Mouse (Mus musculus) CH12.LX (cell line): Measurements from ENCODE around the gene Aip.

Experiments
- MAFK ChIP-seq: IDR thresholded peaks from 2 replicates; pipeline ENCODE4 v1.6.1; 2011; ENCODE audit warnings: low read length, improper control_type of control experiment; ENCODE audit not compliant: insufficient replicate concordance
- POLR2A ChIP-seq: IDR thresholded peaks from 2 replicates; pipeline ENCODE4 v1.6.1; 2011; ENCODE audit warnings: low read depth, mild to moderate bottlenecking, improper control_type of control experiment, low read length
- USF1 ChIP-seq: IDR thresholded peaks from 2 replicates; pipeline ENCODE4 v1.6.1; 2014; ENCODE audit warnings: low read depth, mild to moderate bottlenecking, inconsistent platforms, low read length, improper control_type of control experiment
- ZC3H11A ChIP-seq: IDR thresholded peaks from 2 replicates; pipeline ENCODE4 v1.6.1; 2012; ENCODE audit warnings: low read depth, mild to moderate bottlenecking, inconsistent platforms, low read length, improper control_type of control experiment

GRCm38 (mm10) chr19:4164100-4164499 is 38.4 kb upstream of the Aip start:
- no peak for TF ChIP-seq MAFK
- TF ChIP-seq USF1: no peak
- no peak for TF ChIP-seq POLR2A
- TF ChIP-seq ZC3H11A: no peak
